Mouse (Mus musculus): ENCODE results near the gene Lama4.

GRCm38 (mm10) chr10:38968326-38969072, 3.2 kb downstream of the Lama4 start:
- no peak for TF ChIP-seq MAX (IDR thresholded peaks at IDR 0.05; ENCODE audit: low read length)
- TF ChIP-seq MAFK (IDR thresholded peaks at IDR 0.05; ENCODE audit: borderline replicate concordance, low read depth, low read length): no peak
- no peak for TF ChIP-seq TCF12 (IDR thresholded peaks at IDR 0.05; ENCODE audit: low read depth, low read length)
- no peak for TF ChIP-seq EP300 (IDR thresholded peaks at IDR 0.05; ENCODE audit: low read depth in 1 of 2, low read length in 2 of 2)
- TF ChIP-seq TBP (IDR thresholded peaks at IDR 0.05; ENCODE audit: low read depth, low read length): no peak
- TF ChIP-seq CTCF (IDR thresholded peaks at IDR 0.05 in 2 of 3, conservative IDR thresholded peaks at IDR 0.05 in 1 of 3; ENCODE audit: control insufficient read depth in 1 of 3, insufficient read depth in 1 of 3, low read depth in 2 of 3, low read length in 3 of 3, poor library complexity in 1 of 3, severe bottlenecking in 1 of 3): no peak
- TF ChIP-seq HCFC1 (IDR thresholded peaks at IDR 0.05; ENCODE audit: low read depth, low read length): no peak
- no peak for TF ChIP-seq POLR2A (IDR thresholded peaks at IDR 0.05; ENCODE audit: control insufficient read depth in 1 of 2, insufficient read depth in 1 of 2, low read depth in 1 of 2, low read length in 2 of 2, poor library complexity in 1 of 2)
- TF ChIP-seq USF1 (IDR thresholded peaks at IDR 0.05; ENCODE audit: low read depth, low read length): no peak
- TF ChIP-seq JUND (IDR thresholded peaks at IDR 0.05; ENCODE audit: low read depth, low read length): no peak
- no peak for TF ChIP-seq ZC3H11A (IDR thresholded peaks at IDR 0.05; ENCODE audit: low read depth, low read length)
- no peak for TF ChIP-seq ZMIZ1 (IDR thresholded peaks at IDR 0.05; ENCODE audit: low read depth, low read length)

All from MEL (cell line).